Mouse (Mus musculus) limb, embryonic 11.5 days (tissue): Measurements from ENCODE around the gene Pigv. TPM values are rescaled to one million over a fixed set of nuclear protein-coding genes. Genes with fewer than 3 reads are reported as not detected.

ENCODE experiments used
- ATAC-seq: fragments of 200-750 bp; cut with Nextera tagmentation; 2 replicates; pipeline ENCODE4 v1.8.0; 2017; ENCODE audit warnings: low read depth; ENCODE audit not compliant: insufficient number of reproducible peaks, low FRiP score, low TSS enrichment
- DNase-seq: peaks from one replicate; pipeline ENCODE4 v3.0.0-alpha.2; 2015; ENCODE audit warnings: low spot score
- H3K27ac ChIP-seq: fragments of 300-500 bp; sonication (generic); replicated peaks from 2 replicates; pipeline ENCODE4 v1.5.1; 2014; ENCODE audit warnings: low read depth, mild to moderate bottlenecking, low read length
- H3K27me3 ChIP-seq: fragments of 300-500 bp; sonication (generic); 2 replicates; pipeline ENCODE4 v1.6.1; 2014; ENCODE audit warnings: mild to moderate bottlenecking, low read length, mixed read lengths; ENCODE audit not compliant: control insufficient read depth, insufficient read depth
- H3K36me3 ChIP-seq: fragments of 300-500 bp; sonication (generic); 2 replicates; pipeline ENCODE4 v1.6.1; 2014; ENCODE audit warnings: mild to moderate bottlenecking, low read length, moderate library complexity, mixed read lengths; ENCODE audit not compliant: control insufficient read depth, insufficient read depth
- H3K4me1 ChIP-seq: fragments of 300-500 bp; sonication (generic); 2 replicates; pipeline ENCODE4 v1.6.1; 2014; ENCODE audit warnings: low read length, mixed read lengths; ENCODE audit not compliant: control insufficient read depth, insufficient read depth
- H3K4me2 ChIP-seq: fragments of 300-500 bp; sonication (generic); 2 replicates; pipeline ENCODE4 v1.6.1; 2014; ENCODE audit warnings: low read depth, mild to moderate bottlenecking, moderate library complexity; ENCODE audit not compliant: severe bottlenecking
- H3K4me3 ChIP-seq: fragments of 300-500 bp; sonication (generic); 2 replicates; pipeline ENCODE4 v1.5.1; 2014; ENCODE audit warnings: low read depth, low read length
- H3K9ac ChIP-seq: fragments of 300-500 bp; sonication (generic); 2 replicates; pipeline ENCODE4 v1.6.1; 2014; ENCODE audit warnings: mild to moderate bottlenecking, low read length
- H3K9me3 ChIP-seq: fragments of 300-500 bp; sonication (generic); 2 replicates; pipeline ENCODE4 v1.6.1; 2016; ENCODE audit warnings: low read length; ENCODE audit not compliant: control insufficient read depth
- WGBS: fragments of 180-500 bp; shearing (Covaris S2); extraction: QIAGEN DNeasy Blood & Tissue Kit; methylation state at CpG from one replicate; pipeline ENCODE4 v1.1.7; 2014; 5-methylcytosine and 5-hydroxymethylcytosine counted together
- microRNA-seq: library from miRNA; unstranded; fragments of <30 nt; microRNA quantifications from one replicate; pipeline ENCODE4, GENCODE M21; 2016
- polyA plus RNA-seq: library from polyadenylated mRNA; unstranded; fragments of >200 nt; fragmentation: Nextera tagmentation; extraction: Ambion mirVana; gene quantifications from 2 replicates; pipeline ENCODE4 v1.2.1, GENCODE M21; 2014

Pigv gene
- polyA plus RNA-seq, 1 experiment from 2014 or later = 13.2 TPM

- DNase-seq = no peak
- no peak overlapping the region for H3K9ac ChIP-seq
- ATAC-seq = no peak
- no peak overlapping the region for H3K27ac ChIP-seq
- no peak overlapping the region for H3K4me2 ChIP-seq
- no peak overlapping the region for H3K4me3 ChIP-seq
- peaks cover 16% of the 10 kb centered on the region for H3K36me3 ChIP-seq
- peaks cover 3% of the 10 kb centered on the region; the same call in 1 of the 2 replicates for H3K9me3 ChIP-seq
- WGBS = 92% methylated on average over 4 of the region's 4 CpGs
- no peaks in the 10 kb centered on the region for H3K27me3 ChIP-seq
- H3K4me1 ChIP-seq = no peaks in the 10 kb centered on the region
These were observed 58.6 kb downstream of the Pigv start for GRCm38 (mm10) chr4:133613867-133614266.

GRCm38 (mm10) chr4:133613026-133613425, 59.4 kb downstream of the Pigv start:
- Histone ChIP-seq H3K9me3 (peaks cover 3% of the 10 kb centered on the region; the same call in 1 of the 2 replicates), H3K4me3 (no peak overlapping the region), H3K27ac (no peak overlapping the region), H3K9ac (no peak overlapping the region), H3K36me3 (peaks cover 16% of the 10 kb centered on the region), H3K27me3 (no peaks in the 10 kb centered on the region), H3K4me1 (no peaks in the 10 kb centered on the region), H3K4me2 (no peak overlapping the region)
- no peak for DNase-seq
- 93% methylated on average over 8 of the region's 8 CpGs for WGBS
- no peak for ATAC-seq

- Histone ChIP-seq H3K9ac (no peak overlapping the region), H3K27me3 (no peaks in the 10 kb centered on the region), H3K4me2 (no peak overlapping the region), H3K9me3 (peaks cover 3% of the 10 kb centered on the region; the same call in 1 of the 2 replicates), H3K27ac (no peak overlapping the region), H3K4me3 (no peak overlapping the region), H3K4me1 (no peaks in the 10 kb centered on the region), H3K36me3 (peaks cover 16% of the 10 kb centered on the region)
- 96% methylated on average over 7 of the region's 7 CpGs for WGBS
- ATAC-seq (no peak), DNase-seq (no peak)
These were observed 60.0 kb downstream of the Pigv start for GRCm38 (mm10) chr4:133612416-133612815.

GRCm38 (mm10) chr4:133611815-133612214, 60.6 kb downstream of the Pigv start:
- peaks cover 19% of the 10 kb centered on the region for H3K36me3 ChIP-seq

More at GRCm38 (mm10) chr4:133611815-133612214, 60.6 kb downstream of the Pigv start:
- no peak overlapping the region for H3K9ac ChIP-seq
- H3K27ac ChIP-seq = no peak overlapping the region
- no peak overlapping the region for H3K4me3 ChIP-seq
- H3K4me2 ChIP-seq = no peak overlapping the region
- H3K9me3 ChIP-seq = peaks cover 3% of the 10 kb centered on the region; the same call in 1 of the 2 replicates
- ATAC-seq = no peak
- DNase-seq = no peak
- H3K4me1 ChIP-seq = no peaks in the 10 kb centered on the region
- 97% methylated on average over 5 of the region's 5 CpGs for WGBS
- H3K27me3 ChIP-seq = no peaks in the 10 kb centered on the region

Small RNA genes within 50 kb of the gene (microRNA-seq; reads per million reads assigned to microRNA genes)
- gene Mir7227 = 0.92 reads per million

Other genes with a start within 250 kb of the Pigv start
- gene Tent5b, start 192.5 kb downstream of the Pigv start, polyA plus RNA-seq = 0.51 and 0.71 TPM in 2 replicates
- gene Trnp1, start 174.1 kb downstream of the Pigv start, polyA plus RNA-seq = 1.5 and 1.9 TPM in 2 replicates
- gene Kdf1, start 153.7 kb downstream of the Pigv start, polyA plus RNA-seq = 3.8 and 5.8 TPM in 2 replicates
- gene Nudc, start 126.7 kb downstream of the Pigv start, polyA plus RNA-seq = 354 and 372 TPM in 2 replicates
- not detected in 2 replicates for gene Nr0b2, start 119.3 kb downstream of the Pigv start, polyA plus RNA-seq
- 9.0 and 10.3 TPM in 2 replicates for gene Gpatch3, start 97.9 kb downstream of the Pigv start, polyA plus RNA-seq
- 26.6 and 27.2 TPM in 2 replicates for gene Gpn2, start 88.3 kb downstream of the Pigv start, polyA plus RNA-seq
- 34.9 and 45.1 TPM in 2 replicates for gene Sfn, start 70.5 kb downstream of the Pigv start, polyA plus RNA-seq
- 2.7 and 4.9 TPM in 2 replicates for gene Zdhhc18, start 22.5 kb downstream of the Pigv start, polyA plus RNA-seq
- gene Arid1a, start 84.1 kb upstream of the Pigv start, polyA plus RNA-seq = 46.2 and 50.3 TPM in 2 replicates
- gene Rps6ka1, start 215.2 kb upstream of the Pigv start, polyA plus RNA-seq = 47.6 and 48.9 TPM in 2 replicates